Mouse (Mus musculus) lung, embryonic 14.5 days (tissue): ENCODE results near the gene Hsf2bp. TPM values are rescaled to one million over a fixed set of nuclear protein-coding genes. Genes with fewer than 3 reads are reported as not detected.

Experiments used
- ATAC-seq: fragments of 200-750 bp; cut with Nextera tagmentation; 2 replicates; pipeline ENCODE4 v1.8.0; 2017; ENCODE audit warnings: mild to moderate bottlenecking, moderate TSS enrichment, moderate library complexity; ENCODE audit not compliant: insufficient read depth
- DNase-seq: peaks from one replicate; pipeline ENCODE4 v3.0.0-alpha.2; 2015
- H3K27ac ChIP-seq: fragments of 300-500 bp; sonication (generic); 2 replicates; pipeline ENCODE4 v1.5.1; 2014; ENCODE audit warnings: low read depth, mild to moderate bottlenecking, moderate library complexity
- H3K27me3 ChIP-seq: fragments of 300-500 bp; sonication (generic); 2 replicates; pipeline ENCODE4 v1.6.1; 2014; ENCODE audit warnings: low read length, control low read depth; ENCODE audit not compliant: insufficient read depth
- H3K36me3 ChIP-seq: fragments of 300-500 bp; sonication (generic); 2 replicates; pipeline ENCODE4 v1.6.1; 2014; ENCODE audit warnings: control low read depth; ENCODE audit not compliant: insufficient read depth
- H3K4me1 ChIP-seq: fragments of 300-500 bp; sonication (generic); 2 replicates; pipeline ENCODE4 v1.6.1; 2014; ENCODE audit warnings: antibody characterized with exemption, control low read depth; ENCODE audit not compliant: insufficient read depth
- H3K4me2 ChIP-seq: fragments of 300-500 bp; sonication (generic); 2 replicates; pipeline ENCODE4 v1.6.1; 2014; ENCODE audit warnings: mild to moderate bottlenecking
- H3K4me3 ChIP-seq: fragments of 300-500 bp; sonication (generic); 2 replicates; pipeline ENCODE4 v1.5.1; 2014; ENCODE audit warnings: low read depth, low read length
- H3K9ac ChIP-seq: fragments of 300-500 bp; sonication (generic); 2 replicates; pipeline ENCODE4 v1.6.1; 2014
- H3K9me3 ChIP-seq: fragments of 300-500 bp; sonication (generic); 2 replicates; pipeline ENCODE4 v1.6.1; 2016; ENCODE audit warnings: low read depth, low read length, control low read depth
- CTCF ChIP-seq: IDR thresholded peaks from 2 replicates; pipeline ENCODE4 v1.5.1; 2016; ENCODE audit warnings: antibody characterized with exemption, low read depth
- WGBS: fragments of 180-500 bp; shearing (Covaris S2); extraction: QIAGEN DNeasy Blood & Tissue Kit; methylation state at CpG from one replicate; pipeline ENCODE4 v1.1.7; 2014; 5-methylcytosine and 5-hydroxymethylcytosine counted together
- polyA plus RNA-seq: library from polyadenylated mRNA; unstranded; fragments of >200 nt; fragmentation: Nextera tagmentation; extraction: Ambion mirVana; gene quantifications from 2 replicates; pipeline ENCODE4 v1.2.1, GENCODE M21; 2014

The Hsf2bp gene
- 0.38 and 0.55 TPM in 2 replicates for polyA plus RNA-seq

DNA sequence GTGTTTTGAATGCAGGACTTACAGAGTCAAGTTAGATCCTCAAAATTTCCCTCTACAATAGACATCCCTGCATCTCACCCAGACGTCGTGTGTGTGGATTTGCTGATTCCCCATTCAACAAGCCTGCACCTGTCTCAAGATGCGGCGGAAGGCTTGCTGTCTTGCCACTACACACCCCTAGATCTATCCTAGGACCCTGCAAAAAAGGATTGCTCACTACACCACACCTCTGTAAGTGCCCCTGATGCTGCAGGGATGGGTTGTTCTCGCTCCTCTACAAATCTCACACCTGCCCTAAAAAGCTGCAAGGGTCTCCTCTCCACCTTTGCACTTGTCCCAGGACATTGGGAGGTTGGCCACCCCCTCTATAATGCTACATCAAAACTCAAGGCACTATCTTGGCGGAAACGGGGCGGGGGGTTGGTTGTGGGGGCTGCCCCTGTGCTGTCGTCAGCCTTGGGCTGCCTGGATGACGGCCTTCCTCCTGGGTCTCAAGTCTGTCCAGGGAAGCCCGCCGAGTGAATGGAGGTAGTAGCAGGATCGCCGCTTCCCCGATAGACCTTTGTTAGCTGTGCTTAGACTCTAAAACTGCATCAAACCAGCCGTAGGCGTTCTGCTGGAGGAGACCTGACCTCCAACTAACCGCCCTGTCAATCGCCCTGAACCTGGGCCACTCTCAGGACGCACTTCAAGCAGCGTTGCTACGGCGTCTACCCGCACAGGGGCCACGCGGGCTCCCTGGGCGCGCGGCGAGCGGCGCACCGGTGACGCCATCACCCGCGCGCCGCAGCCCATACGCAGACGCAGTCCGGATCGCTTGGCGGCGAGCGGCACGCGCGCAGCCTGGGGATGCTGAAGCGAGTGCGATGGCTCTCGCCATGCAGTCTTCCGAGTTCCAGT is at the start of gene Hsf2bp, which contains the start of gene Rrp1b:
TSS of gene Hsf2bp (minus strand) at position 741 of the 900 bp plus-strand sequence.
TSS of gene Rrp1b (plus strand) at position 492 of the 900 bp plus-strand sequence.
- Histone ChIP-seq H3K4me3 (peak within 1 kb of the TSS; percentile 93), H3K27me3 (no peaks in the 10 kb centered on the region), H3K9ac (peak within 1 kb of the TSS; percentile 82), H3K4me2 (peak within 1 kb of the TSS; percentile 95), H3K9me3 (no peaks in the 10 kb centered on the region), H3K27ac (peak within 1 kb of the TSS; percentile 73), H3K36me3 (no peaks in the 10 kb centered on the region), H3K4me1 (no peaks in the 10 kb centered on the region; the same call in 1 of the 2 replicates)
- DNase-seq = peak; percentile 95
- peak; percentile 93 for ATAC-seq
- TF ChIP-seq CTCF = 0 out of 2 replicates have a peak, but pooled peaks have one; percentile 1
- 4% methylated on average over 52 of the region's 52 CpGs for WGBS

DNA sequence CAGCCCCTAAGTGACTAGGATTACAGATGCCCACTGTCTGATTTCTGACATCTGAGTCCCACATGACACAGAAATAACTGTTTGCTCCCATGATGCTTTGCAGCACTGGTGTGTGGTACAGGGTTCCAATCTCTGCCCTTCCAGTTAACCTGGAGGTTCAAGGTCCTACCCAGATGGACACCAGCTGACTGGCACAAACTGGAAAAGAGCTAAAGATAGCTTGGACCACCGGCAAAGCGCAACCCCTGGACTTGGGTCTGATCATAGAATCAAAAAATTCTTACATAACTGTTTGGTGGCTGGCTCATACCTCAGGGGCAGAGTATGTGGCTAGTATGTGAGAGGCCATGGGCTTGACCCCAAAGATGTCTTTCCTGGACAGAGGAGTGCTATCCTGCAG is 47.2 kb upstream of the Hsf2bp start:
- Histone ChIP-seq H3K9me3 (no peaks in the 10 kb centered on the region), H3K36me3 (no peaks in the 10 kb centered on the region), H3K4me1 (no peaks in the 10 kb centered on the region), H3K4me3 (no peak overlapping the region), H3K27me3 (no peaks in the 10 kb centered on the region), H3K9ac (no peak overlapping the region), H3K27ac (no peak overlapping the region), H3K4me2 (no peak overlapping the region)
- no peak for TF ChIP-seq CTCF
- ATAC-seq (no peak), DNase-seq (no peak)
- 90% methylated on average over 2 of the region's 2 CpGs for WGBS

DNA sequence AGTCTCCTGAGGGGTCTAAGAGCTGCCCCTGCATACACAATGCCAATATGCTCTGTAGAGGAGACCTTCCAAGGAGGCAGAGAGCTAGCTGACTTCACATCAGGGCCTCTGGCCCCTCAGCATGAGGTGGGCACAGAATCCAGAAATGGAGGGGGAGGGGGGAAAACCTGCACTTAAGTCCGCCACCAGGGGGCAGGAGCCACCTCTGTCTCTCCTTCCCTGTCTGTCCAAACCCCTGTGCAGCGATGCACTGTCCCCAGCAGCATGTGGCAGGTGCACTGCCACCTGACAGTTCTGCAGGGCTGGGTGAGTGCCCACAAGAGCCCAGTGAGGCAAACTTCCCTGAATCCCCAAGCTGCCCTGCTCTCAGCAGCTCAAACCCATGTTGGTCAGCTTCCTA is 39.0 kb upstream of the Hsf2bp start:
- peak; percentile 65 for DNase-seq
- WGBS = 0% methylated on average over 2 of the region's 2 CpGs
- Histone ChIP-seq H3K9me3 (no peaks in the 10 kb centered on the region), H3K36me3 (no peaks in the 10 kb centered on the region), H3K4me2 (no peak overlapping the region), H3K4me1 (no peaks in the 10 kb centered on the region), H3K27me3 (no peaks in the 10 kb centered on the region), H3K9ac (no peak overlapping the region), H3K4me3 (no peak overlapping the region), H3K27ac (no peak overlapping the region)
- peak; percentile 84 for TF ChIP-seq CTCF
- ATAC-seq = no peak; the same call in 1 of the 2 replicates

DNA sequence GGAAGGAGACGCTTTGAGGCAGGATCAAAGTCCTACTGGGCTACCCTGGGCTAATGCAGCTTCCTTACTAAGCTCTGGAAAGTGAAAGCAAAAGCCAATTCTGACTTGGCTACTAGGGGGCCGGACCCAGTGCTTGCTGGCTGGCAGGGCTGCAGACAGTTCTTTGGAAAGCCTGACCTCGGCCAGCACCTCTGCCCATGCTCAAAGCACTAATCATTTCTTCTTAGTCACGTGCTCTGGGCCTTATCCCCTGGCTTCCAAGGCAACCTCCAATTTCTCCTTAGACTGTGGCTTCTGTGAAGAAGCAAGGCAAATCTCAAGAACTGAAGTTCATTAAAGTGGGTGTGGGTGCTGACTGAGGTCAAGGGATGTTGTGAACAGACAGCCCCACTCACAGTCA is 38.5 kb upstream of the Hsf2bp start:
- Histone ChIP-seq H3K27ac (no peak overlapping the region), H3K36me3 (no peaks in the 10 kb centered on the region), H3K9me3 (no peaks in the 10 kb centered on the region), H3K4me2 (no peak overlapping the region), H3K9ac (no peak overlapping the region), H3K27me3 (no peaks in the 10 kb centered on the region), H3K4me1 (no peaks in the 10 kb centered on the region), H3K4me3 (no peak overlapping the region)
- no peak for TF ChIP-seq CTCF
- no peak for DNase-seq
- ATAC-seq = no peak
- WGBS = 45% methylated on average over 4 of the region's 4 CpGs

DNA sequence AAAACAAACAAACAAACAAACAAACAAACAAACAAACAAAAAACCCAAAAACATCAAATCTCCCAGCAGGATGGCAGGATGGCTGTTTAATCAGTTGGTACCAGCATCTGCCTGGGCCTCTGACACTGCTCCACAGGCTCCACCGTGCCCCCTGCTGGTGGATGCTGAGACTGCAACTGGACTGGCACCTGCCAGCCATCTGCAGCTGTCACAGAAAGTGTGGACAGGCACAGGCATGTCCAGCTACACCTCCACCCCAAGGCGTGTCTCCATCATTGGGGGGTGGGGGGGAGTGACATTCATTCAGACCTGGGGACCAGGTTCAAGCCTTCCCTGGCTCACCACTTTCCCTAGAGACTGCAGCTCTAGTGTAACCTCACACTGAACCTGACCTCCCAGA is 37.2 kb upstream of the Hsf2bp start:
- ATAC-seq (peak; percentile 17), DNase-seq (peak; percentile 85)
- H3K4me1 ChIP-seq = no peaks in the 10 kb centered on the region
- 0% methylated on average over 2 of the region's 2 CpGs for WGBS
- H3K27ac ChIP-seq = no peak overlapping the region
- H3K9ac ChIP-seq = no peak overlapping the region
- TF ChIP-seq CTCF = peak; percentile 98
- H3K36me3 ChIP-seq = no peaks in the 10 kb centered on the region
- H3K4me3 ChIP-seq = no peak overlapping the region
- no peaks in the 10 kb centered on the region for H3K9me3 ChIP-seq
- no peaks in the 10 kb centered on the region for H3K27me3 ChIP-seq
- H3K4me2 ChIP-seq = no peak overlapping the region

DNA sequence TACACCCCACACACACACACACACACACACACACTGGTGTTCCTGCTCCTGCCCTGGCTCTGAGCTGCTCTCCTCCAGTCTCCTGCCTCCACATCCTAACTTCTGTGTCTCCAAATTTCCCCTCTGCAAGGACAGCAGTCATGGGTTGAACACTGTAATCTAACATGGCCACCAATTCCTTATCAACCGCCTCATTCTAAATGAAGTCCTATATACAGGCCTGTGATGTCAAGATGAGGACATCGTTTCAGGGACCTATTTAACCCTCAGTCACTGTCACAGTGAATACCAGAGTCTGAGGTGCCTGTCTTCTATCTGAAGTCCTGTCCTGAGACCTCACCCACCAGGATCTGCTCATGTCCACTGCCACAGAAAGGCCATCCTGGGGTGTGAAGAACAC is 32.7 kb upstream of the Hsf2bp start:
- Histone ChIP-seq H3K9ac (no peak overlapping the region), H3K27me3 (no peaks in the 10 kb centered on the region), H3K36me3 (no peaks in the 10 kb centered on the region), H3K9me3 (no peaks in the 10 kb centered on the region), H3K4me2 (no peak overlapping the region), H3K27ac (no peak overlapping the region), H3K4me1 (no peaks in the 10 kb centered on the region), H3K4me3 (no peak overlapping the region)
- 79% methylated on average over 2 of the region's 2 CpGs for WGBS
- TF ChIP-seq CTCF = no peak
- ATAC-seq (no peak), DNase-seq (no peak)

DNA sequence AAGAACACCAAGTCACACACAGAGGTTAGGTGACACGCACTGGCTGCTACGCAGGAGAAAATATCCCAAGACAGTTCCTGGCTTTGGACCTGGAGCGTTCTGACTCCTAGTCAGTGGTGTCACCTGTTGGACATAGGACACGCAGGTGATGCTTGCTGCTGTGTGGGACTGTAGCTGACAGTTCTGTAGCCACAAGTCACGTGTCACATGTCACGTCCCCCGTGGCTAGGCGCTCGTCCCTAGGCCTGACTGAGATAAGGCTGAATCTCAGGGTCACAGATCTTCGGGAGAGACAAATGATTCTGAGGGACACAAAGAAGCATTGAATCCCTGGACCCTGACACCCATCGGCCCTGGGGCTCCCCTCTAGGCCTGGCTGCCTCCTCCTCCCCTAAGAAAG is 32.2 kb upstream of the Hsf2bp start:
- Histone ChIP-seq H3K9ac (no peak overlapping the region), H3K27me3 (no peaks in the 10 kb centered on the region), H3K4me1 (no peaks in the 10 kb centered on the region), H3K27ac (no peak overlapping the region), H3K4me2 (no peak overlapping the region), H3K36me3 (no peaks in the 10 kb centered on the region), H3K9me3 (no peaks in the 10 kb centered on the region), H3K4me3 (no peak overlapping the region)
- DNase-seq (no peak), ATAC-seq (no peak)
- 70% methylated on average over 11 of the region's 11 CpGs for WGBS
- no peak for TF ChIP-seq CTCF
